Mouse (Mus musculus): ENCODE data around the gene Krtap16-3. TPM values are rescaled to one million over a fixed set of nuclear protein-coding genes. Genes with fewer than 3 reads are reported as not detected.

The Krtap16-3 gene
- not detected in 2 replicates for total RNA-seq (2015)
- not detected in 2 replicates for total RNA-seq (2017)

DNA sequence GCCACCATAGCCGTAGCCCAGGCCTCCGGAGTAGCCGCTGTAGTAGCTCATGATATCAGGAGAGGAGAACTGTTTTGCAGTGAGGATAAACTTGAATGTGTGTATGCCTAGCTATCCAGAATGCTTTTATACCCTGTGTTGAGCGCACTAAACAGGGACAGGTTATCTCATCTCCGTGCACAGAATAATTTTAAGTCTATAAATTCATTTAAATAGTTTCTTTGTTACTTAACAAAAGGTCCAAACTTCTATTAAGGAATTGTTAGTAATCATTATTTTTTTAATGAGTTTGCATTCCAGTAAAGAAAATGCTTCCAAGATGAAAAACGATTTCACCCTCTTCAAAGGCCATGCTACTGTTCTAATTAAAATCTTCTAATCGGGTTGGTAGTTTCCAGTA lies at the start of gene Krtap16-3:
Gene Krtap16-3 (minus strand): TSS at position 101 of the 400 bp plus-strand sequence.
- no peak for ATAC-seq (replicated peaks; ENCODE audit: poor library complexity)

DNA sequence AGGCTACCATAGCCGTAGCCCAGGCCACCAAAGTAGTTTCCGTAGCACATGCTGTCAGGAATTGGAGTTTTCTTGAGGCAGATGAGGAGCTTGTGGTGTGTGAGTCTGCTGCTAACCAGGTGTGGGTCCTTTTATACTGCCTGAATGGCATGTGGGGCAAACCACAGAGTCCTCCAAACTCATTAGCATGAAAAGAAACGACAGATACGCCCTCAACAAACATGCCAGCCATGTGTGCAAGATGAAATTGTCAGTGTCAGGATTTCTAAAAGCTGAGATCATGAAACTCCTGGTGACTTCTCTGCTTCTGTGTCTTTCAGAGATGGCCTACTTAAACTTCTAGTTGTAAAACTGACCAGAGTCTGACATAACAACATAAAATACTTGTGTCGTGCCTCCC lies 48.0 kb upstream of the Krtap16-3 start, which contains the start of gene Krtap22-2:
Gene Krtap22-2 (minus strand): TSS at position 101 of the 400 bp plus-strand sequence.
- ATAC-seq (replicated peaks; ENCODE audit: poor library complexity) = no peak

DNA sequence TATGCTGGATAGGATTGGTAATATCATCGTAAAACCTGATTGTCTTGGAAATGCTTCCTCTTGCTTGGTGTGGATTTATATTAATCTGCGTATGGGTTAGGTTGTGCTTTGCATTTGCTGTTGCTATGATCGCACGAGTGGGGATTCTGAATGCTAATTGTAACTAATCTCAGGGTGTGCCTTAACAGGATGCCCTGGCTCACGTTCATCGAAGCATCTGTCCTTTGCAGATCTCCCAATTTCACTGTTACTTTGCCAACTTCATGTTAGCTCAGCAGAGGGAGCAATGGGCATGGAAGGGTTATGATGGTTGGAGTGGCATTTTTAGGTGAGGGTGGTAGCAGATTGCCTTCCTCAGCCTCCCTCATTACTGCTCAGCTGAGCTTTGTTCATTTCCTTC lies 21.6 kb downstream of the Krtap16-3 start:
- no peak for ATAC-seq (replicated peaks; ENCODE audit: poor library complexity)

DNA sequence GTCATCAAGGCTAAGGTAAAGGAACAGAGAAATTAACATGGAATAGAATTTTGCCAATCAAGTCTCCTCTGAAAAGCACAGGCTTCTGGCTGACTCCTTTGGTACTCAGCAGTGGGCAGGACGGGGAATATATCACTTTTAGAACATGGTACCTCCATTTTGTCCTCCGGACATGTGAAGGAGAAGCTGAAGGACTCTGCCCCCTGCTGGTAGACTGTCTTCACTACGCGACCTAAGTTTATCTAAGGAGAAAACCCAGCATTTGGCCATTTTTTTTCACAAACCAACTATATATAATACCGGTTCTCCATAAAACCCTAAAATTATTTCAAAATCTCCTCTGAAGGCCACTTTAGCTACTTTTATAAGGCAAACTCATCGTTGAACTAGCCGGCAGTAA lies 24.4 kb downstream of the Krtap16-3 start:
- ATAC-seq (replicated peaks; ENCODE audit: poor library complexity) = peak; percentile 37; the same call in 1 of the 2 replicates

DNA sequence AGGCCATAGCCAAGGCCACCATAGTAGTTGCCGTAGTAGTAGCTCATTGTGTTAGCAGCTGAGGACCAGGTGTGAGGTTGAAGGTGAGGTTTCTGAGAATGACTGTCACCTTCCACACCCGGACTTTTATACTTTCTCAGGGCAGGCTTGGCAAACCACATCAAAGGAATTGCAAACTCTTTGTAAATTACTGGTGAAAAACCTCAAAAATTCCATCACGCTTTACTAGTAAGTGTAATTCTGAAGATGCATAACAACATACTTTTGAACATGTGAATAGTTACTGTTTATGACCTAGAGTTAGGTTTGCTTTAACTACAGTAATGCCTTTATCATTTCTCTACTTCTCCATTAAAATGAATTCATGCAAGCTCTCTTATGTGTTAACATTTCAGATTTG lies 30.5 kb downstream of the Krtap16-3 start, which contains the start of gene Krtap19-9b:
Gene Krtap19-9b (minus strand): TSS at position 101 of the 400 bp plus-strand sequence.
- ATAC-seq (replicated peaks; ENCODE audit: poor library complexity) = no peak

Other genes starting within 250 kb of the Krtap16-3 start
- not detected in 2 replicates for gene Krtap13-1, start 234.0 kb downstream of the Krtap16-3 start, total RNA-seq (2015)
- not detected in 2 replicates for gene Krtap13-1, start 234.0 kb downstream of the Krtap16-3 start, total RNA-seq (2017)
- not detected in 2 replicates for gene Krtap13, start 211.2 kb downstream of the Krtap16-3 start, total RNA-seq (2015)
- gene Krtap13, start 211.2 kb downstream of the Krtap16-3 start, total RNA-seq (2017) = not detected in 2 replicates
- gene 2310034C09Rik, start 204.0 kb downstream of the Krtap16-3 start, total RNA-seq (2015) = not detected in 2 replicates
- not detected in 2 replicates for gene 2310034C09Rik, start 204.0 kb downstream of the Krtap16-3 start, total RNA-seq (2017)
- gene 2310057N15Rik, start 188.7 kb downstream of the Krtap16-3 start, total RNA-seq (2015) = not detected in 2 replicates
- not detected in 2 replicates for gene 2310057N15Rik, start 188.7 kb downstream of the Krtap16-3 start, total RNA-seq (2017)
- gene Gm5965, start 185.0 kb downstream of the Krtap16-3 start, total RNA-seq (2015) = not detected in 2 replicates
- gene Gm5965, start 185.0 kb downstream of the Krtap16-3 start, total RNA-seq (2017) = not detected in 2 replicates
- gene Gm20741, start 150.7 kb downstream of the Krtap16-3 start, total RNA-seq (2015) = not detected in 2 replicates
- gene Gm20741, start 150.7 kb downstream of the Krtap16-3 start, total RNA-seq (2017) = not detected in 2 replicates
- not detected in 2 replicates for gene Krtap15, start 142.7 kb downstream of the Krtap16-3 start, total RNA-seq (2015)
- gene Krtap15, start 142.7 kb downstream of the Krtap16-3 start, total RNA-seq (2017) = not detected in 2 replicates
- gene Krtap14, start 136.7 kb downstream of the Krtap16-3 start, total RNA-seq (2015) = not detected in 2 replicates
- not detected in 2 replicates for gene Krtap14, start 136.7 kb downstream of the Krtap16-3 start, total RNA-seq (2017)
- gene Krtap19-1, start 93.5 kb downstream of the Krtap16-3 start, total RNA-seq (2015) = not detected in 2 replicates
- gene Krtap19-1, start 93.5 kb downstream of the Krtap16-3 start, total RNA-seq (2017) = not detected in 2 replicates
- gene Krtap19-2, start 88.6 kb downstream of the Krtap16-3 start, total RNA-seq (2015) = not detected in 2 replicates
- gene Krtap19-2, start 88.6 kb downstream of the Krtap16-3 start, total RNA-seq (2017) = not detected in 2 replicates
- gene Krtap19-3, start 84.8 kb downstream of the Krtap16-3 start, total RNA-seq (2015) = not detected in 2 replicates
- gene Krtap19-3, start 84.8 kb downstream of the Krtap16-3 start, total RNA-seq (2017) = not detected in 2 replicates
- not detected in 2 replicates for gene Krtap19-4, start 77.8 kb downstream of the Krtap16-3 start, total RNA-seq (2015)
- gene Krtap19-4, start 77.8 kb downstream of the Krtap16-3 start, total RNA-seq (2017) = not detected in 2 replicates
- not detected in 2 replicates for gene Krtap19-5, start 66.4 kb downstream of the Krtap16-3 start, total RNA-seq (2015)
- not detected in 2 replicates for gene Krtap19-5, start 66.4 kb downstream of the Krtap16-3 start, total RNA-seq (2017)
- gene Krtap19-9b, start 30.6 kb downstream of the Krtap16-3 start, total RNA-seq (2015) = not detected in 2 replicates
- not detected in 2 replicates for gene Krtap19-9b, start 30.6 kb downstream of the Krtap16-3 start, total RNA-seq (2017)
- gene Krtap22-2, start 47.9 kb upstream of the Krtap16-3 start, total RNA-seq (2015) = not detected in 2 replicates
- gene Krtap22-2, start 47.9 kb upstream of the Krtap16-3 start, total RNA-seq (2017) = not detected in 2 replicates
- not detected in 2 replicates for gene Gm10229, start 52.4 kb upstream of the Krtap16-3 start, total RNA-seq (2015)
- gene Gm10229, start 52.4 kb upstream of the Krtap16-3 start, total RNA-seq (2017) = not detected in 2 replicates
- gene Krtap6-1, start 68.8 kb upstream of the Krtap16-3 start, total RNA-seq (2015) = not detected in 2 replicates
- not detected in 2 replicates for gene Krtap6-1, start 68.8 kb upstream of the Krtap16-3 start, total RNA-seq (2017)
- gene Gm10228, start 78.6 kb upstream of the Krtap16-3 start, total RNA-seq (2015) = not detected in 2 replicates
- not detected in 2 replicates for gene Gm10228, start 78.6 kb upstream of the Krtap16-3 start, total RNA-seq (2017)
- gene Krtap6-5, start 85.0 kb upstream of the Krtap16-3 start, total RNA-seq (2015) = not detected in 2 replicates
- gene Krtap6-5, start 85.0 kb upstream of the Krtap16-3 start, total RNA-seq (2017) = not detected in 2 replicates
- not detected in 2 replicates for gene 1110025L11Rik, start 101.1 kb upstream of the Krtap16-3 start, total RNA-seq (2015)
- not detected in 2 replicates for gene 1110025L11Rik, start 101.1 kb upstream of the Krtap16-3 start, total RNA-seq (2017)
- gene Krtap6-3, start 121.1 kb upstream of the Krtap16-3 start, total RNA-seq (2015) = not detected in 2 replicates
- gene Krtap6-3, start 121.1 kb upstream of the Krtap16-3 start, total RNA-seq (2017) = not detected in 2 replicates
- not detected in 2 replicates for gene Gm6358, start 178.0 kb upstream of the Krtap16-3 start, total RNA-seq (2015)
- gene Gm6358, start 178.0 kb upstream of the Krtap16-3 start, total RNA-seq (2017) = not detected in 2 replicates
- gene Gm10061, start 188.2 kb upstream of the Krtap16-3 start, total RNA-seq (2015) = not detected in 2 replicates
- gene Gm10061, start 188.2 kb upstream of the Krtap16-3 start, total RNA-seq (2017) = not detected in 2 replicates
- not detected in 2 replicates for gene Gm9789, start 195.1 kb upstream of the Krtap16-3 start, total RNA-seq (2015)
- not detected in 2 replicates for gene Gm9789, start 195.1 kb upstream of the Krtap16-3 start, total RNA-seq (2017)
- not detected in 2 replicates for gene Gm7735, start 206.6 kb upstream of the Krtap16-3 start, total RNA-seq (2015)
- gene Gm7735, start 206.6 kb upstream of the Krtap16-3 start, total RNA-seq (2017) = not detected in 2 replicates
- gene 1110057P08Rik, start 211.9 kb upstream of the Krtap16-3 start, total RNA-seq (2015) = not detected in 2 replicates
- gene 1110057P08Rik, start 211.9 kb upstream of the Krtap16-3 start, total RNA-seq (2017) = not detected in 2 replicates
- gene Krtap20-2, start 243.0 kb upstream of the Krtap16-3 start, total RNA-seq (2015) = not detected in 2 replicates
- not detected in 2 replicates for gene Krtap20-2, start 243.0 kb upstream of the Krtap16-3 start, total RNA-seq (2017)